Mouse (Mus musculus) C2C12 (cell line): ENCODE results near the gene Ttll11. TPM values are rescaled to one million over a fixed set of nuclear protein-coding genes. Genes with fewer than 3 reads are reported as not detected.

Source experiments
- H3K27me3 ChIP-seq: one replicate; pipeline ENCODE4 v1.6.1; 2011; ENCODE audit not compliant: control insufficient read depth, insufficient read depth, insufficient read length
- H3K36me3 ChIP-seq: one replicate; pipeline ENCODE4 v1.6.1; 2011; ENCODE audit not compliant: control insufficient read depth, insufficient read depth
- H3K4me3 ChIP-seq: one replicate; pipeline ENCODE4 v1.5.1; 2011; ENCODE audit warnings: mild to moderate bottlenecking, control low read depth; ENCODE audit not compliant: poor library complexity, insufficient read depth, severe bottlenecking
- H3K79me2 ChIP-seq: one replicate; pipeline ENCODE4 v1.6.1; 2011; ENCODE audit not compliant: control insufficient read depth, insufficient read depth
- H3K79me3 ChIP-seq: one replicate; pipeline ENCODE4 v1.6.1; 2011; ENCODE audit warnings: low read depth, control low read depth
- H3ac ChIP-seq: one replicate; pipeline ENCODE3; 2011; ENCODE audit warnings: low read depth; ENCODE audit not compliant: control insufficient read depth, insufficient read length
- CEBPB ChIP-seq: IDR thresholded peaks from one replicate; pipeline ENCODE4 v1.6.1; 2011; ENCODE audit warnings: low read depth, mild to moderate bottlenecking, control low read depth, moderate library complexity
- CTCF ChIP-seq: IDR thresholded peaks from one replicate; pipeline ENCODE4 v1.5.1; 2011; ENCODE audit not compliant: control insufficient read depth, insufficient read depth, insufficient read length
- FOSL1 ChIP-seq: IDR thresholded peaks from one replicate; pipeline ENCODE4 v1.8.0; 2011; ENCODE audit warnings: mild to moderate bottlenecking, low read length; ENCODE audit not compliant: poor library complexity, insufficient read depth, severe bottlenecking
- MAX ChIP-seq: IDR thresholded peaks from one replicate; pipeline ENCODE4 v1.6.1; 2011; ENCODE audit warnings: mild to moderate bottlenecking, control low read depth
- MYOD1 ChIP-seq: IDR thresholded peaks from one replicate; pipeline ENCODE4 v1.6.1; 2011; ENCODE audit warnings: low read depth; ENCODE audit not compliant: control insufficient read depth, insufficient read length
- MYOG ChIP-seq: IDR thresholded peaks from one replicate; pipeline ENCODE4 v1.6.1; 2011; ENCODE audit not compliant: control insufficient read depth, insufficient read length; ENCODE audit errors: extremely low read depth
- USF1 ChIP-seq: IDR thresholded peaks from one replicate; pipeline ENCODE4 v1.6.1; 2011; ENCODE audit warnings: low read depth, mild to moderate bottlenecking, control low read depth, moderate library complexity
- polyA plus RNA-seq: library from polyadenylated mRNA; unstranded; fragments of >200 nt; fragmentation: generic; extraction: Trizol; gene quantifications from one replicate; pipeline ENCODE4 v1.2.1, GENCODE M21; 2012; ENCODE audit warnings: missing spikeins

Gene Ttll11
- polyA plus RNA-seq, 1 experiment, result 7.0 TPM

DNA sequence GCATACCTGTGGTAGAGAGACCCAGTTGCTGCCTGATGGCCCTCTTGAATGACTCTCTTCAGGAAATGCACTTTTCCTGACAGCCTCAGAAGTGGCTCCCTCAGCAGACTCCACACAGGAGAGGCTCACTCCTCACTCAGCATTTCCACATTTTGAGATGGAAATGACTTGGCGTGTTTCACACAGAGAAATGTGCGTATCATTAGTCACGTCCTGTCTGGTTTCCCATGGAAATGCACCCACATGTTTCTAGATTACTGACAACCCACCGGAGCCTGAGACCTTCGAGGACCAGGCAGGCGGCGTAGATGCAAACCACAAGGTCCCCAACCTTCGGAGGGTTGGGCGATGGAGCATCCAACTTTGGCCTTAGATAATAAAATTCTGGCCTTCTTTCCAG lies 97.8 kb downstream of the Ttll11 start:
- H3K36me3 ChIP-seq, result no peaks in the 10 kb centered on the region
- no peak overlapping the region for H3K4me3 ChIP-seq
- H3K27me3 ChIP-seq, result no peaks in the 10 kb centered on the region
- no peaks in the 10 kb centered on the region for H3K79me3 ChIP-seq
- peak overlapping the region; percentile 6 for H3ac ChIP-seq
- TF ChIP-seq FOSL1 (peak; percentile 30), MAX (peak; percentile 73), MYOD1 (no peak)
- no peaks in the 10 kb centered on the region for H3K79me2 ChIP-seq

DNA sequence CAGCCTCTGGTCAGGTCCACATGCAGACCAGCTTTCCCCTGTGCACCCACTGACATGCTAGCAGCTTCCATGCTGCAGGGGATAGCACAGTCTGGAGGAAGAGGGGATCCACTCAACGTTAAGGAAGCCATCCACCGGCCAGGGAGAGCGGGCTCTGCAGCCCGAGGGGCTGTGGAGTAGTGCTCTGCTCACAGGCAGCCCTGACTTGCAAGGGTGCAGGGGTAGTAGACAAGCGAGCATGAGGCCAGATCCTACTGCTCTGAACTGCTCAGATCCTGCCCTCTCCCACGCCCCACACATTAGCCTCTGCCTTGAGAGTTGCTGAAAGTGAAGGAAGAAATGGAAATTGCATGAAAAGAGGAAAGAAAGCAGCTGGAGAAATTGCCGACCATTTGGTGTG lies 99.4 kb downstream of the Ttll11 start:
- Histone ChIP-seq H3K79me3 (no peaks in the 10 kb centered on the region), H3K79me2 (no peaks in the 10 kb centered on the region), H3ac (no peak overlapping the region), H3K4me3 (no peak overlapping the region), H3K27me3 (no peaks in the 10 kb centered on the region), H3K36me3 (no peaks in the 10 kb centered on the region)
- TF ChIP-seq CTCF, result no peak
- no peak for TF ChIP-seq MAX
- TF ChIP-seq MYOD1, result no peak
- TF ChIP-seq MYOG, result no peak
- TF ChIP-seq CEBPB, result no peak
- TF ChIP-seq FOSL1, result no peak
- TF ChIP-seq USF1, result no peak

DNA sequence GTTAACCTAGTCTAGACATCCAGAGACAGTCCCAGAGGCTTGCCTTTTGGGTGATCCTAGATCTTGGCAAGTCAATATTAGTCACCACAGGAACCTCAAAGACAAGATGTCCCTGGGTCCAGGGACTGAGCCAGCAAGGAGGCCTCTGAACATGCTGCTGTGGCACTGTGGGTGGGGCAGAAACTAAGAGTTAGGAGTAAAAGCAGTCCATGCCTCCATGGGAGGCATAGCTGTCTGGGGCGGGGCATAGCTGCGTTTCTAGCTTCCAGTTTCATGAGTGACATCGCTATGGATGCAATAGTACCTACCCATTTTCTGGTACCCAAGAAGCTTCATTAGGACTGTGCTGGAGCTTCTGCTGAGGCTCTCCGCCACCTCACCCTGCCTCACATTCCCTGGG lies 99.8 kb downstream of the Ttll11 start:
- H3K27me3 ChIP-seq, result no peaks in the 10 kb centered on the region
- no peaks in the 10 kb centered on the region for H3K79me2 ChIP-seq
- H3K36me3 ChIP-seq, result no peaks in the 10 kb centered on the region
- no peaks in the 10 kb centered on the region for H3K79me3 ChIP-seq
- TF ChIP-seq MAX (no peak), CTCF (no peak), MYOG (no peak), MYOD1 (no peak), CEBPB (no peak), USF1 (no peak), FOSL1 (no peak)
- no peak overlapping the region for H3K4me3 ChIP-seq
- H3ac ChIP-seq, result no peak overlapping the region

DNA sequence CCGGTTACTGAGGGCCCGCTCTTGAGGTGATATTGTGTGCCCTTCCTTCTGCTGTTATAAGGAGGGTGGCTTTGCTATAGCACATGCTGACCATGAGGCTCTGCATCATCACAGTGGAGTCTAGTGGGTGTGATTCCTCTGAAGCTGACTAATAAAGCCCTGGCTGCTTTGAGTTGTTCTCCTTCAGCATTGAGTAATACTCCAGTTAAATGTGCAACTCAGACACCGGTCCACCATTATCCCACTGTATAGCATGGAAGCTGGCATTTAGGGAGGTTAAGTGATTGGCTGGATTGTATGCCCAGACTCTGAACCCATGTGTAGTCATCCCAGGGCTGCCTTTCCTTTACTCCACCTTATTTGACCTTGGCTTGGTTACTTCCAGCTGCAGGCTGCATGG lies 101.2 kb downstream of the Ttll11 start:
- no peak overlapping the region for H3ac ChIP-seq
- H3K79me3 ChIP-seq, result no peaks in the 10 kb centered on the region
- no peak for TF ChIP-seq MYOD1
- no peak for TF ChIP-seq FOSL1
- TF ChIP-seq MYOG, result no peak
- TF ChIP-seq CTCF, result no peak
- TF ChIP-seq CEBPB, result no peak
- TF ChIP-seq MAX, result no peak
- no peak for TF ChIP-seq USF1
- H3K4me3 ChIP-seq, result no peak overlapping the region
- no peaks in the 10 kb centered on the region for H3K79me2 ChIP-seq
- H3K27me3 ChIP-seq, result no peaks in the 10 kb centered on the region
- no peaks in the 10 kb centered on the region for H3K36me3 ChIP-seq

DNA sequence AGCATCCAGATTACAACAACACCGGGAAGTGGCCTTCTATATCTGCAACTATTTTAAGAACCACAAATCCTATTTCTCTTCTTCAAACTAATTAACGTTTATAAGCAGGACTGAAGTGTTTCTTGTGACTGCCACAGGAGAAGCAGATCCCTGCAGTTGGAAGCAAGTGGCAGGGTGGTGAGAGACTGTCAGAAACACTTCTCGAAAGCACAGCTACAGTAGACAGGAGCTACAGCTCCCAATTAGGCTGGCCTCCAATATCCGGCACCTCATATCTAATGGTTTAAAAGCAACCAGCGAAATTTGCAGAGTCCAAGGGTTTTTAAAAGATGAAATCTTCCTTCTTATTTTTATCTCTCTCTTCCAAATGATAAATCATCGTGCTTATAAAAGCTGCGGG lies 104.1 kb downstream of the Ttll11 start:
- H3K79me3 ChIP-seq, result no peaks in the 10 kb centered on the region
- no peaks in the 10 kb centered on the region for H3K27me3 ChIP-seq
- no peaks in the 10 kb centered on the region for H3K79me2 ChIP-seq
- TF ChIP-seq USF1 (no peak), MYOD1 (no peak), FOSL1 (no peak), MAX (no peak), CEBPB (no peak), MYOG (no peak), CTCF (no peak)
- H3K36me3 ChIP-seq, result no peaks in the 10 kb centered on the region
- no peak overlapping the region for H3ac ChIP-seq
- no peak overlapping the region for H3K4me3 ChIP-seq

DNA sequence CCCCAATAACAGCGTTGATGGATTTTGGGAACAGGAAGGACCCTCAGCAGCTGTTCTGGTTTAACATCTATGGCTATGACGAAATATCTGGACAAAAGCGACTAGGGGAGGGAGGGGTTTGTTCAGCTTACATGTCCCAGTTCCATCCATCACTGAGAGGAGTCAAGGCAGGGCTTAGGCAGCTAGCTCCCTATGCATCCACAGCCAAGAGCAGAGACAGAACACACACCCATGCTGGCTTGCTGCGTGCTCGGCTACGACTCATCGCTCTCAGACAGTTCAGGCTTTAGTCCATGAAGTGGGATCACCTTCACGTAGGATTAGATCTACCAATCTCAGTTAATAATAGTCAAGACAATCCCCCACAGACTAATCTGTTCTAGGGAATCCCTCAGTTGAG lies 105.3 kb downstream of the Ttll11 start:
- Histone ChIP-seq H3K36me3 (no peaks in the 10 kb centered on the region), H3ac (no peak overlapping the region), H3K4me3 (no peak overlapping the region), H3K79me3 (no peaks in the 10 kb centered on the region), H3K27me3 (no peaks in the 10 kb centered on the region), H3K79me2 (no peaks in the 10 kb centered on the region)
- TF ChIP-seq CTCF (no peak), MAX (no peak), MYOG (no peak), FOSL1 (no peak), USF1 (no peak), CEBPB (no peak), MYOD1 (no peak)
